Mouse (Mus musculus) neural tube, embryonic 12.5 days (tissue): ENCODE measurements at regions not wholly inside any gene's neighbourhood (a gene's known extent, or its start where the extent isn't known, plus 50 kb on each side); places are given as distances from the start of the nearest gene placed in this dataset.

Source experiments
- ATAC-seq: fragments of 200-750 bp; cut with Nextera tagmentation; 2 replicates; pipeline ENCODE4 v1.8.0; 2017; ENCODE audit warnings: low read depth, mild to moderate bottlenecking, moderate TSS enrichment, moderate library complexity; ENCODE audit not compliant: low FRiP score
- H3K27ac ChIP-seq: fragments of 300-500 bp; sonication (generic); 2 replicates; pipeline ENCODE4 v1.5.1; 2016
- H3K27me3 ChIP-seq: fragments of 300-500 bp; sonication (generic); replicated peaks from 2 replicates; pipeline ENCODE4 v1.6.1; 2016; ENCODE audit warnings: mild to moderate bottlenecking
- H3K36me3 ChIP-seq: fragments of 300-500 bp; sonication (generic); 2 replicates; pipeline ENCODE4 v1.6.1; 2016; ENCODE audit warnings: mild to moderate bottlenecking
- H3K4me1 ChIP-seq: fragments of 300-500 bp; sonication (generic); 2 replicates; pipeline ENCODE4 v1.6.1; 2016
- H3K4me2 ChIP-seq: fragments of 300-500 bp; sonication (generic); replicated peaks from 2 replicates; pipeline ENCODE4 v1.6.1; 2016; ENCODE audit warnings: mild to moderate bottlenecking
- H3K4me3 ChIP-seq: fragments of 300-500 bp; sonication (generic); 2 replicates; pipeline ENCODE4 v1.5.1; 2016
- H3K9ac ChIP-seq: fragments of 300-500 bp; sonication (generic); 2 replicates; pipeline ENCODE4 v1.6.1; 2016; ENCODE audit warnings: mild to moderate bottlenecking
- H3K9me3 ChIP-seq: fragments of 300-500 bp; sonication (generic); 2 replicates; pipeline ENCODE4 v1.6.1; 2016; ENCODE audit warnings: mild to moderate bottlenecking
- WGBS: fragments of 180-500 bp; shearing (Covaris S2); methylation state at CpG from one replicate; pipeline ENCODE4 v1.1.7; 2016; 5-methylcytosine and 5-hydroxymethylcytosine counted together

GRCm38 (mm10) chr15:56817204-56818157 is 659.9 kb downstream of the Slc22a22 start:
- Histone ChIP-seq H3K4me1 (no peaks in the 10 kb centered on the region), H3K4me2 (no peak overlapping the region), H3K27me3 (no peaks in the 10 kb centered on the region), H3K27ac (no peak overlapping the region), H3K9ac (no peak overlapping the region), H3K4me3 (no peak overlapping the region), H3K36me3 (no peaks in the 10 kb centered on the region), H3K9me3 (no peaks in the 10 kb centered on the region)
- ATAC-seq, result peak; percentile 41; the same call in 1 of the 2 replicates
- WGBS, result 58% methylated on average over 5 of the region's 5 CpGs

- Histone ChIP-seq H3K36me3 (no peaks in the 10 kb centered on the region), H3K4me3 (no peak overlapping the region), H3K27ac (no peak overlapping the region), H3K27me3 (no peaks in the 10 kb centered on the region), H3K4me2 (no peak overlapping the region), H3K9ac (no peak overlapping the region), H3K4me1 (no peaks in the 10 kb centered on the region), H3K9me3 (no peaks in the 10 kb centered on the region)
- ATAC-seq, result no peak
- 40% methylated on average over 5 of the region's 5 CpGs for WGBS
These were observed 663.5 kb downstream of the Slc22a22 start for GRCm38 (mm10) chr15:56813876-56814275.

- Histone ChIP-seq H3K4me3 (no peak overlapping the region), H3K4me2 (peak overlapping the region; percentile 43)
- ATAC-seq, result no peak
These were observed 667.3 kb downstream of the Slc22a22 start for GRCm38 (mm10) chr15:56810151-56810550.

GRCm38 (mm10) chr15:56807611-56808010 is 669.8 kb downstream of the Slc22a22 start:
- H3K27ac ChIP-seq, result no peak overlapping the region
- no peaks in the 10 kb centered on the region for H3K9me3 ChIP-seq
- no peak for ATAC-seq
- H3K9ac ChIP-seq, result no peak overlapping the region
- no peaks in the 10 kb centered on the region for H3K27me3 ChIP-seq
- no peaks in the 10 kb centered on the region for H3K4me1 ChIP-seq
- H3K4me2 ChIP-seq, result no peak overlapping the region
- no peak overlapping the region for H3K4me3 ChIP-seq
- WGBS, result 58% methylated on average over 5 of the region's 5 CpGs
- no peaks in the 10 kb centered on the region for H3K36me3 ChIP-seq

More at GRCm38 (mm10) chr15:56810151-56810550, 667.3 kb downstream of the Slc22a22 start:
- Histone ChIP-seq H3K9ac (no peak overlapping the region), H3K9me3 (no peaks in the 10 kb centered on the region), H3K27ac (no peak overlapping the region), H3K36me3 (no peaks in the 10 kb centered on the region), H3K27me3 (no peaks in the 10 kb centered on the region), H3K4me1 (no peaks in the 10 kb centered on the region)
- 41% methylated on average over 13 of the region's 13 CpGs for WGBS

- no peaks in the 10 kb centered on the region for H3K4me1 ChIP-seq
- no peaks in the 10 kb centered on the region for H3K27me3 ChIP-seq
- no peak overlapping the region for H3K27ac ChIP-seq
- no peak for ATAC-seq
- H3K4me2 ChIP-seq, result no peak overlapping the region
- H3K4me3 ChIP-seq, result no peak overlapping the region
- no peaks in the 10 kb centered on the region for H3K36me3 ChIP-seq
- H3K9me3 ChIP-seq, result no peaks in the 10 kb centered on the region
- no peak overlapping the region for H3K9ac ChIP-seq
- 92% methylated on average over 2 of the region's 2 CpGs for WGBS
These were observed 675.5 kb downstream of the Slc22a22 start for GRCm38 (mm10) chr15:56801933-56802332.

- H3K4me2 ChIP-seq, result no peak overlapping the region
- H3K36me3 ChIP-seq, result no peaks in the 10 kb centered on the region
- no peaks in the 10 kb centered on the region for H3K9me3 ChIP-seq
- H3K27ac ChIP-seq, result no peak overlapping the region
- H3K4me1 ChIP-seq, result no peaks in the 10 kb centered on the region
- WGBS, result 77% methylated on average over 5 of the region's 5 CpGs
- ATAC-seq, result no peak
- H3K4me3 ChIP-seq, result no peak overlapping the region
- H3K27me3 ChIP-seq, result no peaks in the 10 kb centered on the region
- no peak overlapping the region for H3K9ac ChIP-seq
These were observed 702.0 kb downstream of the Slc22a22 start for GRCm38 (mm10) chr15:56775431-56775830.

- no peak overlapping the region for H3K4me2 ChIP-seq
- no peak for ATAC-seq
- H3K27me3 ChIP-seq, result no peaks in the 10 kb centered on the region
- no peak overlapping the region for H3K9ac ChIP-seq
- no peaks in the 10 kb centered on the region for H3K9me3 ChIP-seq
- WGBS, result 56% methylated on average over 9 of the region's 9 CpGs
- H3K4me3 ChIP-seq, result no peak overlapping the region
- no peaks in the 10 kb centered on the region for H3K36me3 ChIP-seq
- H3K27ac ChIP-seq, result no peak overlapping the region
- no peaks in the 10 kb centered on the region for H3K4me1 ChIP-seq
These were observed 702.6 kb downstream of the Slc22a22 start for GRCm38 (mm10) chr15:56774648-56775393.

- Histone ChIP-seq H3K9me3 (no peaks in the 10 kb centered on the region), H3K4me3 (no peak overlapping the region), H3K36me3 (no peaks in the 10 kb centered on the region), H3K27me3 (no peaks in the 10 kb centered on the region), H3K4me1 (no peaks in the 10 kb centered on the region), H3K9ac (no peak overlapping the region), H3K4me2 (no peak overlapping the region), H3K27ac (no peak overlapping the region)
- WGBS, result 73% methylated on average over 6 of the region's 6 CpGs
- no peak for ATAC-seq
These were observed 711.1 kb downstream of the Slc22a22 start for GRCm38 (mm10) chr15:56766356-56766755.

- no peaks in the 10 kb centered on the region for H3K27me3 ChIP-seq
- 0 out of 2 replicates have a peak overlapping the region, but pooled peaks have one; percentile 29 for H3K4me2 ChIP-seq
- H3K9me3 ChIP-seq, result no peaks in the 10 kb centered on the region
- no peak overlapping the region for H3K27ac ChIP-seq
- no peak overlapping the region for H3K4me3 ChIP-seq
- no peaks in the 10 kb centered on the region for H3K36me3 ChIP-seq
- H3K9ac ChIP-seq, result no peak overlapping the region
- H3K4me1 ChIP-seq, result no peaks in the 10 kb centered on the region
- 25% methylated on average over 9 of the region's 9 CpGs for WGBS
- 0 out of 2 replicates have a peak, but pooled peaks have one; percentile 58 for ATAC-seq
These were observed 712.4 kb downstream of the Slc22a22 start for GRCm38 (mm10) chr15:56764957-56765482.

- Histone ChIP-seq H3K4me3 (no peak overlapping the region), H3K27me3 (no peaks in the 10 kb centered on the region), H3K9ac (no peak overlapping the region), H3K4me2 (no peak overlapping the region), H3K36me3 (no peaks in the 10 kb centered on the region), H3K4me1 (no peaks in the 10 kb centered on the region), H3K9me3 (no peaks in the 10 kb centered on the region), H3K27ac (no peak overlapping the region)
- no peak for ATAC-seq
- WGBS, result 74% methylated on average over 5 of the region's 5 CpGs
These were observed 713.4 kb downstream of the Slc22a22 start for GRCm38 (mm10) chr15:56764019-56764418.

GRCm38 (mm10) chr15:56746698-56747097 is 730.7 kb downstream of the Slc22a22 start:
- Histone ChIP-seq H3K27ac (no peak overlapping the region), H3K36me3 (no peaks in the 10 kb centered on the region), H3K9me3 (no peaks in the 10 kb centered on the region), H3K4me1 (no peaks in the 10 kb centered on the region), H3K4me3 (no peak overlapping the region), H3K27me3 (no peaks in the 10 kb centered on the region), H3K4me2 (no peak overlapping the region), H3K9ac (no peak overlapping the region)
- ATAC-seq, result no peak
- 58% methylated on average over 1 of the region's 1 CpGs for WGBS

GRCm38 (mm10) chr15:56744915-56745314 is 732.5 kb downstream of the Slc22a22 start:
- no peak for ATAC-seq
- H3K4me3 ChIP-seq, result no peak overlapping the region
- no peaks in the 10 kb centered on the region for H3K27me3 ChIP-seq
- H3K9ac ChIP-seq, result no peak overlapping the region
- H3K4me2 ChIP-seq, result no peak overlapping the region
- H3K4me1 ChIP-seq, result no peaks in the 10 kb centered on the region
- WGBS, result 36% methylated on average over 4 of the region's 4 CpGs
- no peaks in the 10 kb centered on the region for H3K36me3 ChIP-seq
- H3K27ac ChIP-seq, result no peak overlapping the region
- no peaks in the 10 kb centered on the region for H3K9me3 ChIP-seq
